Mouse (Mus musculus): ENCODE data around the gene Pllp.

Pllp gene

DNA sequence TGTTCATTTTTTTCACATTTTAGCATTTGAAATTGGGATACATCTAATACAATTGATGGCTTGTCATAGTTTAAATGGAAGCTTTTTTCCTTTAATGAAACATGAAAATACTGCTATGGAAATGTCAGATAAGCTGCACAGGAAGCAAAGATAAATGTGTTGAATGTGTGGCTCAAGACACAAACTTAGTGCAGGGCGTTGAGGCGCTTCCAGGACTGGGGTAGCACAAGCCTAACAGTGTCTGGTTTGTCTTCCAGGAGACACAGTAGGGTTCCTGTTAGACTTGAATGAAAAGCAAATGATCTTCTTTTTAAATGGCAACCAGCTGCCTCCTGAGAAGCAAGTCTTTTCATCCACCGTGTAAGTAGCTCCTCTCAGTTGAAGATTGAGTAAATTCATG lies 46.6 kb downstream of the Pllp start:
- no peak for DNase-seq (ENCODE audit: low spot score)

DNA sequence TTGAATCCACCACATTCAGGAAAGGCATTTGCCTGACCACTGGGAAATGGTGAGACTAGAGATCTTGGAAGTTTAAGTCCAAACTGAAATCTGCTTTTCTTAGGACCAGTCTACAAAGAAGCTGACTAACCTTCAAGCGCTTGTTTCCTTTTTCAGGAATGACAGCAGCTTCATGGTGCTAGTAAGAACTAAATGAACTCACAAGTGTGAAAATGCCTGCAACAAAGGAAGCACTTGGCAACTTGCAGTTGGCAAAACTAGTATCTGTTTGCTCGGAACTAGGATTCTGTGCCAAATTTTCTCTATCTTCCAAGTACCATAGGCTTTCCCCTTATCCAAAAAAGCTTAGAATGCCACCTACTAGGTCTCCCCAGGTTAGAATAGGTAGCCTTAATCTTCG lies 49.9 kb downstream of the Pllp start:
- no peak for DNase-seq (ENCODE audit: low spot score)

- DNase-seq (ENCODE audit: low spot score), result no peak
Measured at GRCm38 (mm10) chr8:94645202-94645601, 50.9 kb downstream of the Pllp start.

GRCm38 (mm10) chr8:94641938-94642337 lies 54.1 kb downstream of the Pllp start:
- DNase-seq (ENCODE audit: low spot score), result no peak

DNA sequence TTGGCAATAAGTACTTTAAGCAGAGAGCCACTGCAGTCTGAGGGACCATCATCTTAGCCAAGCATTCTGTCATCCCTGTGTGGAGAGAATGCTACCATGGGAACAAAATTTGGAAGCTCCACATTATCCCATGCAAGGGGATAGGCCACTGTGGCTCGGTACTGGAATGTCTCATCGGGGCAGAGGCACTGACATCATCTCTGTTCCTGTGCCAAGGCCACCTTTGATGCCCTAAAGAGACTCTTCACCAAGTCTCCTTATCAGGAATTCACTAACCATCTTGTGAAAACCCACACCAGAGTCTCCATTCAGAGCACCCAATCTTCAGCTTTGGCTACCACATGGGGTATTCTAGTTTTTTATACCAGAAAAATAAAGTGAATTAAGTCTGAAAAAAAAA lies 54.9 kb downstream of the Pllp start:
- no peak for DNase-seq (ENCODE audit: low spot score)

- peak; percentile 16 for DNase-seq (ENCODE audit: low spot score)
Measured at GRCm38 (mm10) chr8:94634211-94634610, 61.9 kb downstream of the Pllp start.

- DNase-seq (ENCODE audit: low spot score), result no peak
Measured at GRCm38 (mm10) chr8:94633564-94634194, 62.4 kb downstream of the Pllp start.

Measured in lung, postnatal 25 days (tissue).